Mouse (Mus musculus) megakaryocyte progenitor cell, adult 5-6 weeks (primary cell): ENCODE data around the gene Fxr2. TPM values are rescaled to one million over a fixed set of nuclear protein-coding genes. Genes with fewer than 3 reads are reported as not detected.

Experiments used
- ATAC-seq: replicated peaks from 2 replicates; pipeline ENCODE4 v1.8.0; 2016; ENCODE audit warnings: mild to moderate bottlenecking, moderate TSS enrichment, inconsistent platforms; ENCODE audit not compliant: poor library complexity
- total RNA-seq, 2 experiments: library from RNA; stranded (forward) in 1 of 2; stranded (reverse) in 1 of 2; fragments of 157-497, 149-512 nt in 1 of 2; fragments of 200-1000 nt in 1 of 2; gene quantifications; 2 replicates each; pipeline versions ENCODE4 v1.2.3 to v1.2.4; 2015 to 2017

The Fxr2 gene
- total RNA-seq, 2 experiments from 2014 or later: 27.3 to 35.5 TPM

DNA sequence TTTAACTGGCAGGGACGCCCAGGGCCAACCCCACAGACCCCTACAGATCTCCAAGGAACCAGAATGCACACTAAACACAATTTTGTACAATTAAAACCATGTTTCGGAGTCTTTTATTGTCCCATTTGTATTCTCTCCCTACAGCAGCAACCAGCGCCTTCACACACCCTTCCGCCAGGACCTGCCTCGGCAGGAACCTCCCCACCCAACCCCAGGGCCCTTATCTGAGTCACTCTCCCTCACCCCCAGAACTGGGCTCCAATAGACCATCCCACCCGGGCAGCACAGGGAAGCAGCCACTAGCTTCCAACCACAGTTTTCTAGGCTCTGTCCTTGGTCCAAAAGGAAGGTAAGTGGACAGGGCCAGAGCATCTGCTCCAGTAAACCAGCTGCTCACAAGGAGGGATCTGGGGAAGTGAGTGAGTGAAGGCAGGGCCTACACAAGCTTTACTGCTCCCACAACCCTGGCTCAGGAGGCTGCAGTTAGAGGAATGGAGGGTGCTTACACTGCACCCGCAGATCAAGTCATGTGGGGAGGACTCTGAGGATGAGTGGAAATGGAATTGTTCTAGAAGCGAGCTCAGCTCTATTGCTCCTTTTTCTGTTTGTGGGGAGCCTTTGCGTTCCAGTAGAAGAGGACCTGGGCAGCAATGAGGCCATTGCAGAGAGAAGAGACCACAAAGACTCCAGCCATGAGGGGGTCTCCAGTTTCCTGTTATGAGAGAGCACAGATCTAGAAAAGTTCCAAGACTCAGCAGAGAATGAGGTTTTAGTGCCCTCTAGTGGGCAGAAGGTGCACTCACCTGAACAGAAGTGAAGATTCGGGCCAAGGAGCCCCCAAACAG lies 24.0 kb downstream of the Fxr2 start:
- peak; percentile 45; the same call in 1 of the 2 replicates for ATAC-seq

DNA sequence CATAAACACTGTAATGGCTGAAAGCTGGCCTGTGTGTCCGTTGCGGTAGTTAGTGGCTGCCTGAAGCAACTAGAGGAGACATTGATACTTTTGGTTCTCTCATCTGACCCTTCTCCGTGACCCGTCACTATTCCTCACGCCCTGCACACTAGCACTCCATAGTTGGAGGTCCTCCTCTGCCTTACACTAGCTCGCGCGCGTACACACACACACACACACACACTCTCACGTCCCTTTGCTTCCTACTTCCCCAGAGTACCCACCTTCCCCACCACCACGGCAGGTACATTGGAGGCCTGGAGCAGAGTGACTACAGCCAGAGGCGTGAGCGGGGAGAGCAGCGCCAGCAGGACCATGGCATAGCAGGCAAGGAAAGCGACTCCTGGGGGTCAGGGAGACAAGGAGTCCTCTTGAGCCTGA lies 24.7 kb downstream of the Fxr2 start:
- ATAC-seq: no peak

DNA sequence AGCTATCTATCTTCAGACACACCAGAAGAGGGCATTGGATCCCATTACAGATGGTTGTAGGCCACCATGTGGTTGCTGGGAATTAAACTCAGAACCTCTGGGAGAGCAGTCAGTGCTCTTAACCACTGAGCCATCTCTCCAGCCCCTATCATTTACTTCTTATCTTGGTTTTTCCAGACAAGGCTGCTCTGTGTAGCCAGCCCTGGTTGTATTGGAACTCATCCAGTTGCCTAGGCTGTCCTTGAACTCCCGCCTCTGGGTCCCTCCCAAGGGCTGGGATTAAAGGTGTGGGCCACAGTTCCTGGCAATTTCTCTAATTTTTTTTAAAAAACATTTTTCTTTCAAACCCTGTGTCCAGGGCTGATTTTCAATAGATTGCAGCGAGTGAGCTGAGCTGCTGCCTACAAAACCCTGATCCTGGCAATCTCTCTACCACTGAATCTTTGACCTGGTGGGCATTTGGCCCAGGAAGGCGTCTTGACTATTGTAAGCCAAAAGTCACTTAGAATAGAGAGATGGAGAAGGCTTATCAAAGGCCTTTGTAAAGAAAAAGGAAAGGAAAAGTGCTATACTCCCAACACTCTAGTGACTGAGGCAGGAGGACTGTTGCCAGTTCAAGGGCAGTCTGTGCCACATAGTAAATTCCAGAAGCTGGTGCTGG lies 28.6 kb downstream of the Fxr2 start:
- ATAC-seq: no peak

DNA sequence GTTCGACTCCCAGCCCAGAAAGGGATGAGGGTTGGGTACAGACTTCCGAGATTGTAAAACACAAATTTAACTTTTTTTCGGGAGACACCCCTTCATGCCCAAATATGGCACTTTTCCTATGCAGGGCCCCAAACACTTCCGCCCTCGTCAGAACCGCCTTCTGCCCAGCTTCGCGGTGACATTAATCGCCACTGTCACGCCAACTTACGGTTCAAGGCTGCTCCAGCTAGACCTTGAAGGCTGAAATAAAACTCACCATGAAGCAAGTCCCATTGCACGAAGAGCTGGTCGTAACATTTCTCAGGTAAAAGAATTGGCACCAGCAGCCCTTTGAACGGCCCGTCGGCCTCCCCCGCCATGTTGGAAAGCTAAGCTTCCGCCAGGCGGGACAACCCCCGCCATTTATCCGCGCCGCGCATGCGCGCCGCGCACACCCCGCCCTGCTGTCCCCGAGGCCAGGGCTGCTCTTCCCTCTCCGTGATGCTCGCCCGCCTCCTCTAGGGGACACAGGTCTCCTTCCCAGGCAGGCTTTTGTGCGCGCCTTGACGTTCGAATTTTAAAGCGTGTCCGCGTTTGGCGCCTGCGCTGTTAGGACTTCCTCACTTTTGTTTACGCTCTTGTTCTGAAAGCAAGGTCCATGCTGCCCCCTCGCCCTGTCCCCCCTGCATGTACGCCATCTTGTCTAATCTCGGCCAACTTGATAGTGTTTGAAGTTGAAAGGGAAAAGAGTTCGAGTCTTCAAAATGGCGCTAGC lies 29.6 kb downstream of the Fxr2 start, which contains the start of gene Mpdu1:
TSS of gene Mpdu1 (minus strand) at position 430 of the 754 bp plus-strand sequence.
- ATAC-seq: peak; percentile 77

DNA sequence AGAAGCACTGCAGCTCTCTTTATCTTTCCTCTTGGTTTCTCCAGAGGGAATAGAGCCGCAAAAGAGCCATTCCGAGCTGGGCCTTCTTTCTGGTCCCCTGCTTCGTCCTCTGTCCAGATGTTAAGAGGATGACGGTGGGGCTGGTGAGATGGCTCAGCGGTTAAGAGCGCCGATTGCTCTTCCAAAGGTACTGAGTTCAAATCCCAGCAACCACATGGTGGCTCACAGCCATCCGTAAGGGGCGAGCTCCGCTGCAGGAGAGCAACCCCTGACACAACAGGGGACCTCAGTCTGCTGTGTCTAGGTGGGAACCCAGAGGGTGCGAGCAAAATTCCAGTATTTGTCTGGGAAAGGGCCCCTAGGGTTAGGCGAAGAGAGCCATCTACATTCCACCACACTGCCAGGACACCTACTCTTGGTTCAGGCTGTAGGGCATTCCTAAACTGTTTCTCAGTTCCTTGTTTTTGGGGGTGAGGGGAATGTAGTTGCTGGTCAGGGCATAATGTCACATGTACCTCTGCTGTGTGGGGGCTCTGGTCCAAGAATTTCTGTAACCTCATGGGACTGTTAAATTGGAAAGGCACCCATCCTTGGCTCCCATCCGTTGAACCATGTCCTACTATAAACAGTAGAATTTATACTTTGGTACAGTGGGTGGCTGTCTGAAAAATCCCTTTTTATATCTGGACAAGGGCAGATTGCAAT lies 30.3 kb downstream of the Fxr2 start:
- ATAC-seq: no peak

DNA sequence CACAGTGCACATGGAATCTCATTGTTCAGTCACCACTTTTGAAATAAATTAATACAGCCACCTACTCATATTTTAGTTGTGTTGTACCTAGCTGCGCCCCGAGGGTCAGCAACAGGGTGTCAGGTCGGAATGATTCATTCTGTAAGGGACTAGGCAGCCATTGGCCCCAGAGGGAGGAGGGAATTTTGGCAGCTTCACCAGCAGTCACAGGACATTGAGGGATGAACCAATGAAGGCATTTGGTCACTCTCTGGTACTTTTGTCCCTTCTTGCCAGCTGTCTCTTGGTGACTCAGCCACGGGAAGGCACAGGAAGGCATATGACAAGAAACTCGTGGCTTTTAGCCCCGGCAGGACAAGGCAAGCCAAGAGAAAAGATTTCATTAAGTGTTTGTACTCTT lies 31.0 kb downstream of the Fxr2 start:
- ATAC-seq: no peak

DNA sequence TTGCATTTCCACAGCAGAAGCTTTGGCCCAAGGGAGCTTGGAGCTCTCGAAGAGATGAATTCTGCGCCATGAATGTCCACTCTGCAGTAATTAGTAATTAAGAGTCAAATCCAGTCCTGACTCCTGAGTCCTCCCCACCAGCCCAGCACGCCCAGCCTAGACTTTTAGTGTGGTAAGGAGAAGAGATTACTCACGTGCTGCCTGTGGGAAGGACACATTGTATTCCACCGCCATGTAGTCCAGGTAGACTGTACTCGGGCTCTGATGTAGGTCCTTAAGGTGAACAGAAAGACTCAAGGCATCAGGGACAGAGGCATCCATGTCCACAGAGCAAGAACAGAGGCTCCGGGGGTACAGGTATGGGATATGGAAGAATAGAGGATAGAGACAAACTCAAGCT lies 32.1 kb downstream of the Fxr2 start:
- no peak for ATAC-seq

DNA sequence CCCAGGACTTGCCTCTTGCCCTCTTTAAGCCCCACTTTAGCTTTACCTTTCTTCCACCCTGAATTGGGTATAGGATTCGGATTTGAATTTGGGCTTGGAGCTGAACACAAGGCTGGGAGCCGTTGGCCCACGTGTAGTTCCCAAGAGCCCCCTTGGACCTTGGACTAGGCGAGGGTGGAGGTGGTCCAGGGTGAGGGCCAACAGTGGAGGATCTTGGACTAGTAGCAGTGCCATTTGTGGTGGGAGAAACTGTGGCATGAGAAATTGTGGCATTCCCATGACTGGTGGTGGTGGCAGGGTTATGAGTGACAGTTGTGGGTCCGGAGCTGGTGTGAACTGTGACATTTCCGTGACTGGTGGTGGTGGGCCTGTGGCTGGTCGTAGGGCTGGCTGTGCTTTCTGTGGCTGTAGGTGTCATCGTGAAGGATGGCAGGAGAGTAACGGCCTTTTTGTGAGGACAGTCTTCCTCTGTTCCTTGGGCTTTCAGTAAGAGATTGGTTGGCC lies 32.7 kb downstream of the Fxr2 start:
- ATAC-seq: no peak

DNA sequence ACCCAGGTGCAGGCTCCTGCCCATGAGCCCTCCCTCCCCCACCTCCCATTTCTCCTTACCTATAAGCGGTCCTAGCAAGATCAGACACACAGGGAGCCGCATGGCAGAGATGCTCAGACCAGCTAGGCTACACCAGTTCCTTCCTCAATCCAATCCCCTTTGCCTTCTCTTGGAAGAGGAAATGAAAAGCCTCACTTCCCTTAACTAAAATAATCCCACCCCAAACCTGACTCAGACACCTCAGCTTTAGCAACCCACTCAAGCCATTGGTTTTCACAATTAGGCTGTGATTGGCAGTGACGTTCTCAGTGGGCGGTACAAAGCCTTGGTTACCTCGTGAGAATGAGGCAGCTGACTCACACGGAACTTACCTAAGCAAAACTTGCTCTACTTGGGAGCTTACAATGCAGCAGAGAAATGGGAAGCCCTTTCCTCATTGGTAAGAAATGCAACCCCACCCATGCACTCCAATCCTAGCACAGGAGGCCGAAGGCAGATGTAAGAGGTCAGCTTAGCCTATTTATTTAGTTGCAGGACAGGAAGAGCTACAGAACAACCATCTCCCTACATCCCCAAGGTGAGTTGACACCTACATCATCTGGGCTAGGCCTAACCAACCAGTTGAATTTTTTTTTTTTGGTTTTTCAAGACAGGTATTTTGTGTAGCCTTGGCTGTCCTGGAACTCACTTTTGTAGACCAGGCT lies 33.3 kb downstream of the Fxr2 start, which contains the start of gene Cd68:
TSS of gene Cd68 (minus strand) at position 193 of the 704 bp plus-strand sequence.
- ATAC-seq: peak; percentile 62

DNA sequence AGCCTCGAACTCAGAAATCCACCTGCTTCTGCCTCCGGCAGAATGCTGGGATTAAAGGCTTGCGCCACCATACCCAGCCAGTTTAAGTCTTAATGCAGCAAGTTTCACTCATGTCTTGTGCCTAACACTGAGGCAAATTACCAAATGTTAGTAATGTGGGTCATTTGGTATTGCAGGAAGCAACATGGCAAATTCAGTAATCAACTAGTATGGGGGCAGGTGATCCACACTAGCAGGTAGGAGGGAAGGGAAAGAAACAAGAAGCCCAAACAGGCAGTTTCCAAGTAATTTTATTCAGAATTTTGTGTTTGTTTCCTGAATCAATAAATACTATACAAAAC lies 33.8 kb downstream of the Fxr2 start:
- ATAC-seq: no peak

DNA sequence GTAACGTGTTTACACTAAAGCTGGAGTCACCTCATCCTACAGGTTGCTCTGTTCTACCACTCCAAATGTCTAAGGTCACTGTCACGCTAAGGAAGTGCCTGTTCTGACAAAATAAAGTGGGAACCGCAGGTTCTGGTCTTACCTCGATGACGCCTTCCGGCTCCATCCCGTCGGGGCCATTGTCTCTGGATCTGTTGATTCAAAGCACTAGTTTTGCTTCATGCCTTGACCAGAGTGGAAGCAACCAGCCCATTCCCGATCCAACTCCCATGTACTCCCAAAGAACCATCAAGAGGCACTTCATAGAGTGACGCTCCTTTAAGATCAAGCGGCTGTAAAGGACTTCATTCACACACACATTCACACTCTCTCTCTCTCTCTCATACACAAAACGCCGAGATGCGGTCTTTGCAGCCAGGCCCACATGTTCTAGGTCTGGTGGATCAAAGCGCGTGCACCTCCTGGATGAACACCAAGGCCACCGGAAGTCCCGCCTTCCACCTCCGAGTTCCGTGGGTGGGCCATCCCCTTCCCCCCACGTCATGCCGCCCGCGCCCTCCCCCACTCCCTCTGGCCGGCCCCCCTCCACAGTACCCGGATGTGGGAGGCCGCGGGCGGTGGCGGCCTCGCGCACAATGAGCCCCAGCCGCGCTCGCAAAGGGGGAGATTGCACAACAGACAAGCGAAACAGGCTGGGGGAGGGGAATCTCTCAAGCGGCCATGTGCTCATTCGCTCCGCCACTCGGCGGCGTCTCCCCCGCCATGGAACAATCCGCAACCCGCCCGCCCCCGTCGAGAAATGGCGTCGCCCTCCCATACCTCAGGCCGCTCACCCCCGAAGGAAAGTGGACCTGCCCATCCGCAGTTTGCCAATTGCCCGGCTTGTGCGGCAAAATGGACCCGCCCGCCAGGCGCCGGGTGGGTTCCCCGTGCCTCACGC lies 38.3 kb downstream of the Fxr2 start:
- peak; percentile 66 for ATAC-seq

DNA sequence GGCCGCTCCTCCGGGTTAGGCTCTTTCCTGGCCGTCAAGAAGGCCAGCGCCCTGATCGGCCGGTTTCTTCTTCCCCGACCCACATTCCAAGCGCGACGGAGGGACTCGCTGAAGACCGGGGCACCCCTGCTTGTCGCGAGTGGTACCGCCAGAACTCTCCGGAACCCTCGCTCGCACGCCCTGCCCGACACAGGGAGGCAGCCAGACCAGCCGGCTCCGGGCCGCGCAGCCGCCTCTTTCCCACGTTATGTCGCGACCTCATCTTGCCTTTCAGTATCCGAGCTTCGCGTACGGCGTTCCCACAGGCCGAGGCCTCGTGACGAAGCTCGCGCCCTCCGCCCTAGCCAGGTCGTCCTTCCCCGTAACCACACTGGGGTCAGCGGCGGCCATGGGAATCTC lies 38.9 kb downstream of the Fxr2 start:
- ATAC-seq: no peak; the same call in 1 of the 2 replicates

DNA sequence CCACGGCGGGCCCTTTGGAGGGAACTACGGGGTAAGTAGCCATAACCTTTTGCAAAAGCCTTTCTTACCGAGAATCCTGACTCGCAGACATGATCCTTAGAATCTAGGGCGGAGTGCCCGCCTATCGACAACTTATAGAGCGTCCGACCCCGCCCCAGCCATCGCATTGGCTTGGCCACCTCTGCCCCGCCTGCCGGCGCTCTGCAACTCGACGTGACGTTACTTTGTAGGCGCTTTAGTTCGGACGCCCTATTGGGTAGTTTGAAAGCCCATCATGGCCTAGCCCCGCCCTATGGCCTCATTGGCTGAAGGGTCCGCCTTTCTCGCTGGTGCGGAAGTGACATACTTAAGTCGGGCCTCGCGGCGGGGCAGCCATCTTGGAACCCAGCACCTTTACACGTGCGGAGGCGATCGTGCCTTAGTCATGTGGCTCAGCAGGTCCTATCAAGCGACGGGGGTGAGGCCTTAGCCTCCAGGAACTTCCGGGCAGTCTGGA lies 39.5 kb downstream of the Fxr2 start, which contains the start of gene Eif4a1:
TSS of gene Eif4a1 (minus strand) at position 213 of the 496 bp plus-strand sequence.
- peak; percentile 85 for ATAC-seq

DNA sequence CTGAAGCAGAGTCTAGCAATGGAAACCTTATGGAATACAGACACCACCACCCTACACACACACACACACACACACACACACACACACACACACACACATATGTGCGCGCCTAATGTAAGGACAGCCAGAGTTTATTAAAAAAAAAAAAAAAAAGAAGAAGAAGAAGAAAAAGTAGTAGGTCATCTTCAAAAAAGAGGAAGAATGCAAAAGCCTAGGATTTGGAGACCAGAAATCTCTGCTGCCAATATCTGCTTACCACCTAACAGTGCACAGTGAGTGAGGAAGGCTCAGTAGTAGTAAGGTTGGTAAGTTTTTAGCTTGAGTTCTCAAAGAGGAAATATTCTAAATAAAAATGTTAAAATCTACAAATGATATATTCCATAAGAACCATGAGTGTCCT lies 46.4 kb downstream of the Fxr2 start:
- no peak for ATAC-seq

DNA sequence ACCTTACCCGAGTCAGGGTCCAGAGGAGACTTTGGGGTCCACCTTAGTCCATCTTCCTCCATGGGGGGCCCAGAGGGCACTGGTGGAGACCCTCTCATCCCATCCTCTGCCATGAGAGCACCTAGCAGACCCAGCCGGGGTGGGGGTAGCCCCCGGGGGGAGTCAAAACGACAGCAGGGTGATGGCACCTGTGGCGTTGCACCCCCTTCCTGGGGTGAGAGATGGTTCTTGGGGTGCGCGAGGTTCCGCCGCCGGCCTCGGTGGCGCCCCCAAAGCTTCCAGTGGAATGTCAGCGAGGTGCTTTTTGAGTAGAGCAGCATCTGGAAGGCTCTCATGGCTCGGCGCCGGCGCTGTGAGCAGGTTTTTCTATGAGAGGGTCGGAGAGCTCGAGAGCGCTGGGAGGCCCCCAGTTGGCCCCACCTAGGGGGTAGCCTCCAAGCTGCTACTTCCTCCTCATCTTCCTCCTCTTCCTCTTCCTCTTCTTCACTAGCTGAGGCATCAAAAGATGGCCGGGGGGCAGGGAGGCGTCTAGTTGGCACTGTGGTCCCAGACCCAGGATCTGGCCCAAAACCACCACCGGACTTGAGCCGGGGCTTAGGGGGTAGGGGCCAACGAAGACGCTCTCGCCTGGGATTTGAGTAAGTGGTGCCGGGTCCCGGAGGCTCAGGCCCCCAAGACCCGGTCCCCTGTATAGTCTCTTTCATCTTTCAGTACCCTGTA lies 47.5 kb downstream of the Fxr2 start:
- ATAC-seq: no peak

DNA sequence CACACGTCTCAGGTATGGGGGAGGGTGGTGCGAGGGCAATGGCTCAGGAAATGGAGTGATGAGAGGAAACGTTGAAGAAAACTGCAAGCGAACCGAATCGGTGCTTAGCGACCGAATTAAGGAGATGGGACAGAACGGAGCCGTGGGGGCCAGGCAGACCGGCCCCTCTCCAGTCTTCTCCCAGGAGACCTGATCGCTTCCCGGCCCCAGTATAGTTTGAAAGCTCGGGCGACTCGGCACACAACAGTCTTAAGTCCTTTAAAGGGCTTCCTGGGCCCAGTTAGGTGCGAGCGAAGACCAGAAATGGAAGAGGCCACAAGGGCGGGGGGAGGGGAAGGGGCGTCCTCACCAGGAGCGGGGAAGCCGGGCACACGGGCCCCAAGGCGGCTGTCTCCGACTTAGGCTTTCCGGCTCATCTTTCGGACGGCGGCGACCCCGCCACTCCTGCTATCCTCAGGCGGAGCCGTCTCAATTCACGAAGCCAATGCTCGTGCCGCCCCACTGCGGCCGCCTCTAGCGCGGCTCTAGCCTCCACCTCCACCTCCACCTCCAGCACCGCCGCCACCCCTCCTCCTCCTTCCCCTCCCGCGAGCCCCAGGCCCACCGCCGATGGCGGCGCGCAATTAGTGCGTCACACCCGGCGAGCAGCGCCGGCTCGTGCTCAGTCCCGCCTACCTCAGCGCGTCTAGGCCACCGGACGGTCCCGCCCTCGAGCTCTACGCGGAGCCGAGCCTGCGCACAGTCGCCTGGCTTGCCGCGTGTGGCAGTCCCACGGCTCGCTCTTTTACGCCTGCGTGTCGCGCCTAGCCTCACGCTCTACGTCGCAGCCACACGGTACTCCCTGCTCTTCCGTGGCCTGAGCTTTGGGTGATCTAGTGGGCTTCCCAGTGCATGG lies 48.8 kb downstream of the Fxr2 start, which contains the start of gene Senp3:
TSS of gene Senp3 (minus strand) at position 771 of the 895 bp plus-strand sequence.
- ATAC-seq: peak; percentile 87
